Mouse (Mus musculus) natural killer cell, adult 2 months (primary cell): ENCODE data around the gene Stx4a.
"Not testable (repeated sequence)": the region's sequence is repeated elsewhere in the genome, so short reads cannot be mapped to it uniquely, and the experiment has no call there.

Source experiments
- DNase-seq, 2 experiments: peaks; one replicate each; pipeline ENCODE4 v3.0.0; 2022; ENCODE audit warnings: low spot score in 2 of 2

Stx4a gene

DNA sequence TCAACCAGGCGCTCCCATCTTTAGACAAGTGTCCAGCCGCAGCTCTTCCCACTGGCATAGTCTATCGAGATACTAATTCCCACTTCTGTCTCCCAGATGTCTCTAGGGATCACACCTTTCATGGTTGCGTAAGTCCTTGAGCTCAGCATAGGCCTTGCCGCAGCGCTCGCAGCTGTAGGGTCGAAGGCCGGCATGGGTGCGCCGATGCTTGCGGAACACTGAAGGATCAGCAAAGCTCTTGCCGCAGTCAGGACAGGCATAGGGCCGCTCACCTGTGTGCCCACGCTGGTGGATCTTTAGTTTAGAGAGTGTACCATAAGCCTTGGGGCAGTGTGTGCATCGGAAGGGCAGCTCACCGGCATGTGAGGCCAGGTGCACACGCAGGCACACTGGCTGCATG lies 43.5 kb downstream of the Stx4a start:
- no peak for DNase-seq

DNA sequence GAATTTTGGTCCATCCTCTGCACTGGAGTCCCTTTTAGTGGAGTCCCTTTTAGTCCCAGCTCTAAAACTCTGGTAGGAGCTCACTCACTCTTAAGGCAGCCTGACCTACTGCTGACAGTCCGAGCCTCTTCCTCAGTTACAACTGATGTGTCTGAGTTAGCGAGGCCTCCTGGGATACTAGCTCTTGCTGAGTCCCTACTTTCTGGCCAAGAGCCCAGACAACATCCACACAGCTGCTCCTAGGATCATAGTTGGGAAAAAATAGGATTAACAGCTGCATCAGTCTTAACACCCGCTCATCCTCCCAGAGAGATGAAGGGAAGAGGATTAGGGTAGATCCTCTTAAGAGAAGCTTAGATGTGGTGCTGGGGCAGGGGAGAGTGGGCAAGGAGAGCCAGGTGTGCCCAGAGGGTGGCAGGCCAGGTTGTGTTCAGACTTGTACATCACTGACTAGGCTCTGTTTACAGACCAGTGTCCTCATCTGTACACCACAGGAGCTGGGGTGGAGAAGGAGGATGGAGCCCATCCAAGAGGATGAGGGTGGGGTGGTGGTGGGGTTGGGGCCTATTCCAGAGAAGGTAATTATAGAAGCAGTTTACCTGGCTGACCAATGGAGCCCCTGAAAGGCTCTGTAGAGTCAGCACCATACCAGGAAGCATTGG lies 45.2 kb downstream of the Stx4a start:
- no peak for DNase-seq

DNA sequence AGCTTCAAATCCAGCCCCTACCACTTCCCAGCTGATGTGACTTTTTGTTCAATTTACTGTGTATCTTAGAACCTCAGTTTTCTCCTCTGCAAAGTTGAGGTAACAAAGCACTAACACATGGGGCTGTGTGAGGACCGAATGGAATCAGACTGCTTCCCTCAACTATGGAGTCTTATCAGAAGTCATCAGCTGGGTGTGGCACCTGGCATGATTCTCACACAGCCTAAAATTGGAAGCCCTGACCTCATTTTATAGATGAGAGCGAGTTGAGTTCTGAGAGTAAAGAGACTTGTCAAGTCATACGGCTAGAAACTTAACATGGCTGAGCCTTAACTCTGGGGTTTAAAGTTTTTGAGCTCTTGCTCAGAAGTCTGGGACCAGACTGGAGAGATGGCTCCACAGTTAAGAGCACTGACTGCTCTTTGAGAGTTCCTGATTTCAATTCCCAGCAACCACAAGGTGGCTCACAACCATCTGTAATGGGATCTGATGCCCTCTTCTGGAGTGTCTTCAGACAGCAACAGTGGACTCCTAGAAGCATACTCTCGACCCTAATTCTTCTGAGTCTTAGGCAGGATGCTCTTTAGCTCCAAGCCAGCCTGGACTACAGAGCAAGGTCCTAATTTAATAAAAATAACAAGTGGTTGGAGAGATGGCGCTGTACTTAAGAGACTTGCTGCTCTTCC lies 46.2 kb downstream of the Stx4a start:
- no peak for DNase-seq

DNA sequence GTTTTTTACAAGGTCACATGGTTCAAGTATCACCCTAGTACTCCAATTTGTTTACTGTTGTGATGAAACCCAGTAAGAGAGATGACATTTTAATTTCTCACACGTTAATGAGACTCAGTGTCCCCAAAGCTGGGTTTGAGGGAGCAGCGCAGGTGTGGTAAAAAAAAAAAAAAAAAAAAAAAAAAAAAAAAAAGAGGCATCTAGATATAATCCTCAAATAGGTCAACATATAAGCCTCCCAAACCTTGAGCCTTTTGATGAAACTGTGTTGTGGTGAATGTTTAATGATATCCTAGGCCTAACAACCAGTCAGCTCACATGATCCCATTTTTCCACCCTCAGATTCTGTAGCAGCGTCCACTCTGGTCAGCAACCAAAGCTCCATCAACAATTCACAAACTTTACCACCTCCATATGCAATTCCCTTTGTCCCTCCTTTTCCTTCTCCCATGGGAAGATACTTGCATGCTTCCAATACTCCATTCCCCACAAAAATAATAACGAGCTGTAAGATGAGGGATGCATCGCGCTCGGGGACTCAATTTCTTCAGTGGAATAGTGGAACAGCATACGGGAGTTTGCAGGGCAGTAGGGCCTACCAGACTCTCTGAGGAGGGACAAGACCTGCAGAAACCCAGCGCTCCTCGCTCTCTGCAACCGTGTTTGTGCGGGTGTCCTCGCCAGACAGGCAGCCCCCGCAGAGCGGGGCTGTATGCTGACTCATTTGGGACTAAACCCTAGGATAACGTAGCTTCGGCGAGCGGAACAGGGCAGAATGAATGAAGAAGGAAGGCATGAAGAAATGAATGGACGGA lies 50.9 kb downstream of the Stx4a start:
- DNase-seq: no peak

DNA sequence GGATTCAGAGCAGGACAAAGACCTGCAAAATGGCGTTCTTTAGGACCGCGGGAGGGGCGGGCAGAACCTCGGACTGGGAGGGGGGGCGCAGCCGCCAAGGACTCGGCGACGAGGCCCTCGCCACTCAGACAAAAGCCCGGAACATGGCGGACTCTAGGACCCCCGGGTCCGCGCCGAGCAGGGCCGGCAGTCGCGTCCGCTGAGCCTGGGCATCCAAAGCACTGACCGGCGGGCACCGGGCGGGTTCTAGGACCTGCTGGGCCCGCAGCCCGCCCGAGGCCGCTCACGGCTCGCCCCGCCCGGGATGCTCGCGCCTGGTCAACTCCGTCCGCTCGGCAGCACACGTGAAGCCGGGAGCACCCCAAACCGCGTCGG lies 51.5 kb downstream of the Stx4a start:
- peak; percentile 87 to 88 for DNase-seq

DNA sequence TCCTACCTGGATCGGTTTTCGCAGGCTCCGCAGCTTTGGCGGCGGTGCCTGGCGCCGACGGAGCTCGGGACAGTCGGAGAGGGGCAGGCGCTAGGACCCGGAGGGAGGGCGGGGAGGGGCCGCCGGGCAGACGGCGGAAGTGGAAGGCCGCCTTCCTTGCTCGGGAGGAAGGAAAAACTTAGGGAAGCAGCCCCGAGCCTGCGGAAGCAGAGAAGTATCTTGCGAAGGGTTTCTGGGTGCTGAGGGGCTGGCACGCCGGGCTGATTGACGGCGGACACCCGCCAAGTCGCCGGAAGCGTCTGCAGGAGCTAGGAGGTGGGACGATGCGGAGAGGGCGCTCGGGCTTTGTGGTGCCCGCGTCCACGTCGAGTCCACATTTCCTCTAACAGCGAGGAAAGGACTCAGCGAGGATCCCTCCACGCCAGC lies 52.0 kb downstream of the Stx4a start, which contains the start of gene Zfp646:
Gene Zfp646 (plus strand): TSS at position 181 of the 426 bp plus-strand sequence.
- peak; percentile 62 to 67 for DNase-seq

DNA sequence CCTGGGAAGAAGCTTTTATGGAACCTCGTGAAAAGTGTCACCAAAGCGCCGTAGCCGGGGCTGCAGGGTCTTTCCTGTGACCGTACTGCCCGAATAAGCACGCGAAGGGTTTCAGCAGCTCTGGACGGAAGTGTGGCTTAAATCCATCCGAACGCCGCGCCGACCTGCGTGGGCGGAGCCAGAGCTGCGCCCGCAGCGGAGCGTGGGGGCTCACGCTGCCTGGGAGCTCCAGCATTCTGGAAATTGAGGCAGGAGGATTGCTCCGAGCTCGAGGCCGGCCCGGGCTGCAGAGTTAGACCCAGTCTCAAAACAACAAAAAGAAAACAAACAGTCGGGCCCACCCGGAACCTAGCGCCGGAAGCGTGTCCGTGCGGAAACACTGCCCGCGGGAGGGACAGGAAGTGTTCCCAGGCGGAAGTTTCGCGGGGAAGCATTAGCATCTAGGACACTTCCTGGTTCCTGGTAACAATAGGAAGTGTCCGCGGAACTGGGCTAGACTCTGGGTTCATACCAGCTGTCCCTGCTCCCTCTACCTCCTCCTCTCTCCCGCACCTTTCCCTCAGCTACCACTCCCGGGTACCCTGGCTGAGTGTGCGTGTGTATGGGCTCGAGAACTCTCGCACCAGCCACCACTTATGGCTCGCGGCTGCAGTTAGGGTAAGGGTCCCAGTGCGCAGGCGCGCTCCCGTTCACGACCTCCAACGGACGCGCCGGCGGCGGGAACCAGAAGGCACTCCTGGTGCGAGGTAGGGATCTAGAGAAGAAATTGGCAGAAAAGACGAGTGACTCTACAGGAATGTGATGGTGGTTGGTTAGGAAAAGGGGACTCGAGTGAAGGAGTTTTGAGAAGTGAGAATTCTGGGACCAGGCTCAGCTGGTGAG lies 52.6 kb downstream of the Stx4a start, which contains the start of gene Zfp668:
Gene Zfp668 (minus strand): TSS at position 362 of the 882 bp plus-strand sequence.
- peak; percentile 88 to 90 for DNase-seq

DNA sequence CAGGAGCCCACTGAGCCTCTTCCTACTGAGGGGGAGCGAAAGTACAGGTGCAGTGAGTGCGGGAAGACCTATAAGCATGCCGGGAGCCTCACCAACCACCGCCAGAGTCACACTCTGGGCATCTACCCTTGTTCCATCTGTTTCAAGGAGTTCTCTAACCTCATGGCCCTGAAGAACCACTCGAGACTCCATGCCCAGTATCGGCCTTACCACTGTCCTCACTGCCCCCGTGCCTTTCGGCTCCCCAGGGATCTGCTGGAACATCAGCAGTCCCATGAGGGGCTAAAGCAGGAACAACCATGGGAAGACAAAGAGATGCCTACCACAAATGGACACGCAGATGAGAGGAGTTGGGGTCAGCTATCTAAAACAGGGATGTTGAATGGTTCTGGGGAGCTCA lies 55.2 kb downstream of the Stx4a start:
- no peak for DNase-seq

DNA sequence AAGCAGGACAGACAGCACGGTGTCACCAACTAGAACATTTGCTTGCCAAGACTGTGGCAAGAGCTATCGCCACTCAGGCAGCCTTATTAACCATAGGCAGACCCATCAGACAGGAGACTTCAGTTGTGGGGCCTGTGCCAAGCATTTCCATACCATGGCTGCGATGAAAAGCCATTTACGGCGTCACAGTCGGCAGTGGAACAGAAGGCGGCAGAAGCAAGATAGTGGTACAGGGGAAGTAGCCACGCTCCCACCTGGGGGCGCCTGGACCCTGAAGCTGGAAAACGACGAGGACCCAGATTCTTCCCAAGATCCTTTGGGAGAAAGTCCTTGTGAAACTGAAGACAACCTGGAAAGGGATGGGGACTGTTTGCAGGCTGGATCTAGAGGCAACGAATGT lies 56.3 kb downstream of the Stx4a start:
- no peak for DNase-seq

DNA sequence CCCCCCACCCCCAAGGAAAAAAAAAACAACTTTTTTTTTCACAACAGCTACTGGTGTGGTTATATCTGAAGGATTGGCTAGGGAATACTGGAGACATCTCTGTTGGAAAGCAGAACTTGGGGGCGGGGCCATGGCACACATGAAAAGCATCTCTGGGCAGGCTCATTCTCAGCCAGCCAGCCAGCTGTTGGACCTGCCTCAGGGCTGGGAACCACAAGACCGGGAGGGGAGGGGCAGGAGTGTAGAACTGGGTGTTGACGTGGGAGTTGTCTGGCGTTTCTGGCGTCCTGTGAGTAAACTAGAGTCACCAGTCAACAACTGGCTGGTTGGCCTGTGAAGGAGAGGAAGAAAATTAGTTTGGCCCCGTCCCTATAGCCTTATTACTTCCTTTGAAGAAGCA lies 61.9 kb downstream of the Stx4a start:
- no peak for DNase-seq

DNA sequence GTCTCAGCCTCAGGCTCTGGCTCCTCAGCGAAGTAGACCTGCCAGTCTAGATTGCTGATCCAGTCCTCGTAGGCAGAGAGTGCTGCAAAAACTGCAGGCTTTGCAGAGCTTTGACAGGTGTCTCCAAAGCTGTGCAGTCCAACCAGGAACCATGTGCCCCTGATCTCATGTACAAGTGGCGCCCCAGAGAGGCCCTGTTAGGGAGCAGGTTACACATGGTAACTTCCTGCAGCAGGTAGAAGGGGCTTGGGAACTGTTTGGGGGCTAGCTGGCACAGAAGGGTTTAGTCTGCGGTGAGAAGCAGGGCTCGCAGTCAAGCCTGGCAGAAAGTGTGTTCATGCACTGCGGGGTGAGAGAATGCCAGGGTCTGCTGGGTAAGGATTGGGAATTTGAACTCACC lies 62.5 kb downstream of the Stx4a start:
- DNase-seq: no peak

DNA sequence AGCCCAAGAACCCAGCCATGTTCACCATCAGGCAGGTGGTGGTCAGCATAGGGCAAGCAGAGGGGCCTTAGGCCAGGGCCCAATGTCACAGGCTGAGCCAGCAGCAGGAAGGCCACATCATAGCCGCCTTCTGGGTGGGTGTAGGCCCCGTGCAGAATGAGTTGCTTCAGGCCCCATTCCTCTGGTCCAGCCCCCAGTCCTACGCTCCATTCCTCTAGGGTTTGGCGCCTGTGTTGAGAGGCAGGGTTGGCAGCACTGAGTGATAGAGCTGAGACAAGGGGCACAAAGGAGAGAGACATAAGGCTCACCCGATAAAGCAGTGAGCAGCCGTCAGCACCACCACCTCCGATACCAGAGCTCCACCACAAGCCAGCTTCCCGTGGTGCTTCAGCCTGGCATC lies 63.1 kb downstream of the Stx4a start:
- no peak for DNase-seq

DNA sequence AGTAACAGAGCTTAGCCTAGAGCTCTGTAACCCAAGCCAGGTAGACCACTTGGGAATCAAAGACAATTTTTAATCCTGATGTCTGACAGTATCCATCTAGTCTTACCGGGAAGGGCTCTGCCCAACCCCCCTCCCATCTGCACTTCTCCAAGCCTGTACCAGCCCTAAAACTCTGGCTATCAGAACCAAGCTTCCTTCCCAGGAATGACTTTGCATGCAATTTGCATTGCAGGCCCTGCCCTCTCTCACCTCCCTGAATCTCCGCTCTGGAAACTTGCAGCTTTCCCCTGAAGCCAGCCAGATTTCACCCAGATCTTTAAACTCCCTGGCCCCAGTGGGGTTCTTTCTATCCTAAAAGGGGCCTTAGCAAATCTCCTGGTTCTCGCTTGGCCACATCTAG lies 63.7 kb downstream of the Stx4a start:
- no peak for DNase-seq

DNA sequence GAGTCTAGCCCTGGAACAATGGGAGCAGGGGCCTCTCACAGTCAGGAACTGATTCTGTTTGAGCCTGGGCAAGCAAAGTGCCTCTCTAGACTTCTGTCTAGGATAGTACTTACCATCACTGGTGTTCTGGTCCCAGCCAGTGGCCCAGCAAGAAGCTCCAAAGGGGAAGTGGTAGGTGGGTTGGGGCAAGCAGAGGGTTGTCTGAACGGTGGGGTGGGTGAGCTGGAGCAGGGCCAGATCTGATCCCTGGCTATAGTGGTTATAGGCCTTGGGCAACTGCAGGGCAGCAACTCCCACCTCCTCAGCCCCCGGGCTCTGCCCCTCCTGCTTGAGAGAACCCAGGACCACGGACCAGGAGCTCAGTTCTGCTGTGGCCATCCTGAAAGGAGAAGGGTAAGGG lies 64.7 kb downstream of the Stx4a start:
- DNase-seq: no peak

DNA sequence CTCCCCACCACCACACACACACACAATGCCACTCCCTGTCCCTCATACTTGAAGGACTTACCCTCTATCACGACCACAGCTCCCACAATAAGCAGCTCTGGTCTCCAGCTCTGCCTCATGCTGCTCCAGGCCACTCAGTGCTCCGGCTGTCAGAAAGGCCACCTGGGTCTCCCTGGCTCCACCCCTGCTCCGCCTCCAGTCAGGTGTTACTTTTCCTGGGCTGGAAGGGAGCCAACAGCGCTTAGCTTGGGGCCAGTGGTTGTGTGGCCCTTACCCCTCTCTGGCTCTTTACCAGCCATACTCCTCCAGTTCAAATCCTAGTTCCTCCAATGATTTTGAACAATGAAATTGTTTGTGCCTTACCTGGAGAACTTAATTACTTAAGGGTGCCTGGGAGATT lies 66.7 kb downstream of the Stx4a start, which contains the start of gene Prss53:
Gene Prss53 (minus strand): TSS at position 173 of the 400 bp plus-strand sequence.
- no peak for DNase-seq

DNA sequence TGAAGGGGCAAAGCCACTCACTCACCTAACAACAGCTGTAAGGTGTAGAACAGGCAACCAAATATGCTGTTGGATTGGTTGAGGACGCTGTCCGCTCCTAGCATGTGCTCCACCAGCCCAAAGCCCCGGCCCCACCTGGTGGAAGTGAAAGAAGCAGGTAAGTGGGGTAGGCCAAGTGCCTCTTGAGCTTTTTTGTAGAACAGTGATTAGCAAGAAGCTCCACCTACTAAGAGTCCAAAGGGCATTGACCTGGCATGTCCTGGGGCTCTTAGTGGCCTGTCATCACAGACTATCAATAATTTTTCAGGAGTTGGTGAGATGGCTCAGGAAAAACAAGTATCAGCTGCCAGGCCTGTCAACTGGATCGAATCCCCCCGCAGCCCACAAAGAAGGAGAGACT lies 70.4 kb downstream of the Stx4a start:
- DNase-seq: no peak

DNA sequence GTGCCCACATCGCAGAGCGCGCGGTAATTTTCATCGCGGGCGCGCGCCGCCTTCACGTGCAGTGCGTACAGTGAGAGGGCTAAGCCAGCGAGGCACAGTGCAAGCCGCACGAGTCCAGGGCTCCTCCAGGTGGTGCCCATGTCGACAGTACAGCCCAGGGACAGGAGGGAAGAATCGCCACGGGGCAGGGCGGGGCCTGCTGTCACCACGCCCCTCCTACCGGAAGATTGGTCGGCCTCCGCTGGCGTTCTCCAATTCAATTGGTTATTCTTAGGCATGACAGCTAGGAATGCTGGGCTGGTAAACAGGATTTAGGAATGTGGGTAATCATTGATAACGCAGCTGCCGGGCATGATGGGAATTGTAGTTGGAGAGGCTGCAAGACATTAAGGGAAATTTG lies 71.3 kb downstream of the Stx4a start, which contains the start of the genes Gm21974 and Vkorc1:
Gene Gm21974 (minus strand): TSS at position 13 of the 400 bp plus-strand sequence.
Gene Vkorc1 (minus strand): TSS at position 176 of the 400 bp plus-strand sequence.
- peak; percentile 73 to 84 for DNase-seq

DNA sequence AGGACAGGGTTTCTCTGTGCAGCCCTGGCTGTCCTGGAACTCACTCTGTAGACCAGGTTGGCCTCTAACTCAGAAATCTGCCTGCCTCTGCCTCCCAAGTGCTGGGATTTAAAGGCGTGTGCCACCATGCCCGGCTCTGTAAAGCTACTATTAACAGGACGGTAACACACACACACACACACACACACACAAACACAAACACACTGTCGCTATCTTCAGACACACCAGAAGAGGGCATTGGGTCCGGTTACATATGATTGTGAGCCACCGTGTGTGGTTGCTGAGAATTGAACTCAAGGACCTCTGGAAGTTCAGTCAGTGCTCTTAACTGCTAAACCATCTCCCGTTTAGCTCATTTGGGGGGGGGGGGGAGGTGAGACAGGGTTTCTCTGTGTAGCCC lies 71.8 kb downstream of the Stx4a start:
- DNase-seq: not testable (repeated sequence)

DNA sequence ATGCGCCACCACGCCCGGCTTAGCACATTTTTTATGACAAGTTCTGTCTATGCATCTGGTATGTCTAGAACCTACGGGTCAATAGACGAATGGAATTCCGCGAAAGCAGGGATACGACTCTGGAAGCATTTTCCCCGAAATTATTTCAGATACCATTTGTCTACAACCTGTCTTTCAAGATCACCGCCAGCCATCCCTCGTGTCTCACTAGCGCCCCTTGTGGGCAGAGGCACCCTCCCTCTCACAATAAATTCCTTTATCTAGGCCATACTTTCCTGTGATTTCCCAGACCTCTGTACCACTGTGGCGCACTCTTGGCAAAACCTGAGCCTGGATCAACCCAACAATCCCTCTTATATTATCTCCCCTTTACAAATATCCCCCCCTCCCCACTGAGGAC lies 72.3 kb downstream of the Stx4a start:
- DNase-seq: peak; percentile 55 to 75

DNA sequence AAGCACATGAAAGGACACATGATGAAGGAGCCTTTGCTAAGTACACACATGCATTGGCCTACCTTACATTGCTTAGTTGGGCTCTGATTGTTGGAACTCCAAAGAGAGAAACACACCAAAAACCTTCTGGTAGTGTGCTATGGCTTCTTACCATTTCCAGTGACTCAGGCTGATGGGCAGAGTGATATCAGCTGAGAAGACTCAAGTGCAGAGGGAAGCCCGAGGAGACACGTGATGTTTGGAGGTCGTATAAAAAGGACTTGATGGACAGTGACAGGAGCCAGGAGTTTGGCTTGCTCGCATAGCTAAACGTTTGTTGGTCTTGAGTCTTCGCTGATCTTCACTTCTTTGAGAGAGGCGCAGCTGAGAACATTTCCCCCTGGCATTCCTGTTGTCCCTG lies 73.4 kb downstream of the Stx4a start:
- no peak for DNase-seq
